8 mouse cellular contexts compared by ENCODE assay signal in genomic region chr17:35703751-35704271, GRCm38 (mm10). TPM values are rescaled to one million over a fixed set of nuclear protein-coding genes. Genes with fewer than 3 reads are reported as not detected.
DNase-seq lines count a peak whose midpoint lies in the region; ATAC-seq and TF ChIP-seq lines count a peak whose summit lies in the region.

No protein-coding gene starts in this region.

- H3K4me2 ChIP-seq in forebrain, embryonic 11.5 days (ENCODE audit: low read depth, low read length, severe bottlenecking) = peak overlapping the region; percentile 55
- peak overlapping the region; percentile 80 for H3K4me2 ChIP-seq in midbrain, postnatal 0 days (ENCODE audit: low read depth, low read length, poor library complexity, severe bottlenecking)

- TF ChIP-seq CTCF in midbrain, postnatal 0 days (IDR thresholded peaks at IDR 0.05) = no peak

- H3K27me3 ChIP-seq in forebrain, embryonic 11.5 days (ENCODE audit: control insufficient read depth, insufficient read depth, low read length) = no peaks in the 10 kb centered on the region
- no peaks in the 10 kb centered on the region for H3K27me3 ChIP-seq in midbrain, postnatal 0 days (ENCODE audit: insufficient read depth, low read length)

- peak; percentile 87 for ATAC-seq in forebrain, embryonic 11.5 days (replicated peaks; ENCODE audit: low FRiP score)
- ATAC-seq in midbrain, postnatal 0 days (ENCODE audit: low FRiP score) = peak; percentile 45

- peak overlapping the region; percentile 82 for H3K9ac ChIP-seq in forebrain, embryonic 11.5 days (ENCODE audit: low read length)
- peak overlapping the region; percentile 65 for H3K9ac ChIP-seq in midbrain, postnatal 0 days (replicated peaks; ENCODE audit: low read length, poor library complexity, severe bottlenecking)

- peak overlapping the region; percentile 99 for H3K27ac ChIP-seq in forebrain, embryonic 11.5 days (ENCODE audit: low read depth, low read length)
- peak overlapping the region; percentile 83 for H3K27ac ChIP-seq in midbrain, postnatal 0 days (ENCODE audit: low read depth, low read length)

- under 1% methylated on average over 14 of the region's 14 CpGs for WGBS in forebrain, embryonic 11.5 days
- whole genome bisulfite sequencing in midbrain, postnatal 0 days = 4% methylated on average over 14 of the region's 14 CpGs

- peak; percentile 41 for DNase-seq in right cerebral cortex, postnatal 14 days
- no peak for DNase-seq in right cerebral cortex, adult 18-20 months
- DNase-seq in forebrain, embryonic 11.5 days (ENCODE audit: low spot score) = peak; percentile 94
- DNase-seq in kidney, adult 8-10 months = peak; percentile 59 to 66
- DNase-seq in midbrain, postnatal 0 days (ENCODE audit: low spot score) = peak; percentile 93
- no peak for DNase-seq in left cerebral cortex, adult 8-10 months (ENCODE audit: low spot score in 2 of 2)
- DNase-seq in thymus, adult 18-20 months = no peak
- DNase-seq in urinary bladder, postnatal 36 days (ENCODE audit: low spot score in 2 of 2) = no peak

- peaks cover 8% of the 10 kb centered on the region for H3K4me1 ChIP-seq in forebrain, embryonic 11.5 days (replicated peaks; ENCODE audit: control insufficient read depth, insufficient read depth, low read length)
- H3K4me1 ChIP-seq in midbrain, postnatal 0 days (ENCODE audit: insufficient read depth, low read length) = peaks cover 16% of the 10 kb centered on the region; the same call in 1 of the 2 replicates

- H3K4me3 ChIP-seq in forebrain, embryonic 11.5 days (ENCODE audit: low read depth, low read length) = peak overlapping the region; percentile 83
- H3K4me3 ChIP-seq in midbrain, postnatal 0 days (ENCODE audit: low read depth, low read length) = peak overlapping the region; percentile 40

- H3K9me3 ChIP-seq in forebrain, embryonic 11.5 days (ENCODE audit: control insufficient read depth, low read length) = no peaks in the 10 kb centered on the region
- H3K9me3 ChIP-seq in midbrain, postnatal 0 days (ENCODE audit: low read length) = no peaks in the 10 kb centered on the region

- peaks cover 5% of the 10 kb centered on the region; the same call in 1 of the 2 replicates for H3K36me3 ChIP-seq in forebrain, embryonic 11.5 days (ENCODE audit: control insufficient read depth, insufficient read depth, low read length)
- H3K36me3 ChIP-seq in midbrain, postnatal 0 days (ENCODE audit: insufficient read depth, low read length) = no peaks in the 10 kb centered on the region

RNA-seq across cellular contexts. Expression of gene Ddr1, which starts 0.6 kb away (rescaled TPM):
- 130 and 144 TPM in 2 replicates for polyA plus RNA-seq in forebrain, embryonic 11.5 days (2014; fragmentation: Nextera tagmentation; extraction: Ambion mirVana)
- total RNA-seq in midbrain, postnatal 0 days (2014; rRNA removed) = 82.8 and 100 TPM in 2 replicates
- 48.5 and 49.3 TPM in 2 replicates for polyA plus RNA-seq in midbrain, postnatal 0 days (2015; fragmentation: Nextera tagmentation; extraction: Ambion mirVana)
- 10 to 100 TPM; 62.0 to 76.7 (median 65.9) TPM for total RNA-seq in left cerebral cortex, adult 8-10 months (2022)

RNA-seq across cellular contexts. Expression of gene Gtf2h4, which starts 30.3 kb away (rescaled TPM):
- 41.2 and 47.4 TPM in 2 replicates for polyA plus RNA-seq in forebrain, embryonic 11.5 days (2014; fragmentation: Nextera tagmentation; extraction: Ambion mirVana)
- 20.6 and 27.7 TPM in 2 replicates for total RNA-seq in midbrain, postnatal 0 days (2014; rRNA removed)
- 17.8 and 18.4 TPM in 2 replicates for polyA plus RNA-seq in midbrain, postnatal 0 days (2015; fragmentation: Nextera tagmentation; extraction: Ambion mirVana)
- 10 to 100 TPM; 27.6 to 36.9 (median 31.2) TPM for total RNA-seq in left cerebral cortex, adult 8-10 months (2022)

RNA-seq across cellular contexts. Expression of gene Vars2, which starts 36.4 kb away (rescaled TPM):
- 16.2 and 19.5 TPM in 2 replicates for polyA plus RNA-seq in forebrain, embryonic 11.5 days (2014; fragmentation: Nextera tagmentation; extraction: Ambion mirVana)
- total RNA-seq in midbrain, postnatal 0 days (2014; rRNA removed) = 43.0 and 49.2 TPM in 2 replicates
- 13.8 and 15.9 TPM in 2 replicates for polyA plus RNA-seq in midbrain, postnatal 0 days (2015; fragmentation: Nextera tagmentation; extraction: Ambion mirVana)
- total RNA-seq in left cerebral cortex, adult 8-10 months (2022) = 10 to 100 TPM; 28.3 to 41.6 (median 38.0) TPM

Comparison
In these comparisons a context has a peak if more than half of its experiments do, and no peak if none do; other contexts are left out.
1. DNase-seq: peak in right cerebral cortex, postnatal 14 days (single experiment), forebrain, embryonic 11.5 days (single experiment), kidney, adult 8-10 months (2 of 2) and midbrain, postnatal 0 days (single experiment); none in right cerebral cortex, adult 18-20 months (single experiment), left cerebral cortex, adult 8-10 months (0 of 2), thymus, adult 18-20 months (0 of 2) and urinary bladder, postnatal 36 days (0 of 2).